Mouse (Mus musculus): Measurements from ENCODE around the gene Jarid2. TPM values are rescaled to one million over a fixed set of nuclear protein-coding genes. Genes with fewer than 3 reads are reported as not detected.
A peak's percentile ranks its signal among the peaks of the same experiment; 100 is the strongest.
"Not testable (repeated sequence)": the region's sequence is repeated elsewhere in the genome, so short reads cannot be mapped to it uniquely, and the experiment has no call there.

The Jarid2 gene
- polyA plus RNA-seq, 1 experiment from 2014 or later: 84.6 TPM

DNA sequence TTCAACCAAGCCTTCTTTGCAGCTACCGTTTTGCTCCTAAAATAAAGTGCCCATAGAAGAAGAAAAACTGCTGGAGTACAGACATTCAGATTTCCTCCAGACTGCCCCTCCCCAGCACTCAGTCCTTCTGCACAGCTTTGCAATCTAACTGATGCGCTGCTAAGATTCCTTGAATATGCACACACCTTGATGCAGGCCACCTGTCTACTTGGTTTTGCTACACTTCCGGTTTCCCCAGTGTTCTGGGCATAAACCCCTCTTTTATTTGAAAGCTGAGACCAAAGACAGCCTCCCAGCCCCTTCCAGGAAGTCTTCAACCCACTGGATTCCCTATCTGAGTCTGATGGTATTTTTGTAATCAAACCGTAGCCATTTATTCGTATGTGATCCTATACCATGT, 18.2 kb upstream of the Jarid2 start:
- no peaks in the 10 kb centered on the region for H3K36me3 ChIP-seq
- no peak for ATAC-seq (ENCODE audit: low FRiP score)
- H3K4me1 ChIP-seq: peaks cover 7% of the 10 kb centered on the region; the same call in 1 of the 2 replicates
- no peak overlapping the region for H3K27ac ChIP-seq
- no peak overlapping the region for H3K4me2 ChIP-seq (replicated peaks)
- WGBS: 71% methylated on average over 5 of the region's 5 CpGs
- H3K9me3 ChIP-seq (replicated peaks): no peaks in the 10 kb centered on the region
- H3K4me3 ChIP-seq: no peak overlapping the region
- no peaks in the 10 kb centered on the region for H3K27me3 ChIP-seq
- no peak overlapping the region for H3K9ac ChIP-seq

DNA sequence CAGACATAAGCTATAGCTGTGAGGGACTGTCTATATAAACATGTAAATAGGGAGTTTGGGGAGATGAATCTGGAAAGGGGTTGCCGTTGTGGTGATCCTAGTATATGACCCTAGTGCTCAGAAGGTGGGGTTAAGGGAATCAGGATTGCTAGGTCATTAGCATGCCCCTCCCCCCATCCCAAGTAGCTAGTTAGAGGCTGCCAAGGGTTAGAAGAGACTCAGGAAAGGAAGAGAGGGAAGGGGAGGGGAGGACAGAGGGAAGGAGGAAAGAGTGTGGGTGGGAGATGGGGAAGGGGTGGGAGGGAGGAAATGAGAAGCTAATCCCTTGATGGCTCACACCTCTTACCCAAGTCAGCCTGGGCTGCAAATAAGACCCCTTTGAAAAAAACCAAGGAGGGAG, 17.4 kb upstream of the Jarid2 start:
- no peaks in the 10 kb centered on the region for H3K27me3 ChIP-seq
- H3K9me3 ChIP-seq (replicated peaks): no peaks in the 10 kb centered on the region
- H3K27ac ChIP-seq: no peak overlapping the region
- WGBS: 52% methylated on average over 1 of the region's 1 CpGs
- no peaks in the 10 kb centered on the region for H3K36me3 ChIP-seq
- H3K9ac ChIP-seq: no peak overlapping the region
- no peak for ATAC-seq (ENCODE audit: low FRiP score)
- no peak overlapping the region for H3K4me2 ChIP-seq (replicated peaks)
- no peak overlapping the region for H3K4me3 ChIP-seq
- peaks cover 4% of the 10 kb centered on the region; the same call in 1 of the 2 replicates for H3K4me1 ChIP-seq

DNA sequence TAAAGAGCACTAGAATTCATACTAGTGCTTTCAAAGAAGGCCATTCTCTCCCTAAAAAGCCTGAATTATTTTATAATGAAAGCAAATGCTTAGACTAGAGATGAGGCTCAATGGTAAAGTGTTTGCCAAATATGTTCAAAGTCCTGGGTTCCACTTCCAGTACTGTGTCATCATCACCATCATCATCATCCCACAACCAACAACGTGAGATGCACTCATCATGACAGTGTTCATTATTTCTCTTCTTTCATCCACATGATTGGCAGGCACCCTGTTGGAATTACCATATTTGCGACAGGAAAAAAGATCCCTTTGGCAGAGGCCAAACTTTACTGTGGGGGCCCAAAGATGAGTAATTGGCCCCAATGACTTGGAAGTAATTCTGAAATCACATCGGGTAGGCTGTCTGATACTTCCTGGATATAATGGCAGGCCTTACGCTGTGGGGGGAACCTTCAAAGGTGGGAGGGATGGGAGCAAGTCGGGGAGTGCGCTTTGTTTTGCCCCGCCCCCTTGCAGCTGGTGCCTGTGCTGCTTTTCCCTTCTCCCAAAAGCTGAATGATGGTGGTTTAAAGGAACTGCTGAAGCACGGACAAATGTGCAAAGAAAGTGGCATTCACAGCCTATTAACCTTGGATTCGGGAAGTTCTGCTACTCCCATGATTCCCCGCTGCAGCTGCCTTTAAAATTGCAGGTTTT, 13.9 kb upstream of the Jarid2 start:
- Histone ChIP-seq H3K4me2 (replicated peaks) (no peak overlapping the region; the same call in 1 of the 2 replicates), H3K27ac (no peak overlapping the region), H3K27me3 (no peaks in the 10 kb centered on the region), H3K4me3 (no peak overlapping the region), H3K36me3 (no peaks in the 10 kb centered on the region), H3K4me1 (no peaks in the 10 kb centered on the region), H3K9ac (no peak overlapping the region), H3K9me3 (replicated peaks) (no peaks in the 10 kb centered on the region)
- WGBS: 21% methylated on average over 10 of the region's 10 CpGs
- peak; percentile 60; the same call in 1 of the 2 replicates for ATAC-seq (ENCODE audit: low FRiP score)

DNA sequence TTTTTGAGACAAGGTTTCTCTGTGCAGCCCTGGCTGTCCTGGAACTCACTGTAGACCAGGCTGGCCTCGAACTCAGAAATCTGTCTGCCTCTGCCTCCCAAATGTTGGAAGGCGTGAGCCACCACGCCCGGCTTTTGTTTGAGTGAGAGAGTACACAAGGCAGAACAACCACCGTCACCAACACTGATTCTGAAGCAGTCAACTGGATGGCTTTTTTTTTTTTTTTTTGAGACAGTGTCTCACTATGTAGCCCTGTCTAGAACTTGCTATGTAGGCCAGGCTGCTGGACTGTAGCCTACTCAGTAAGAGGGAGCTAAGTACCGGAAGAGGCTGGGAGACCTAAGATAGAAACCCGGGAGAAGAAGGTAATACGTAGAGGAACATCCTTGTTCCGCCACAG, 11.4 kb upstream of the Jarid2 start:
- H3K9me3 ChIP-seq (replicated peaks): no peaks in the 10 kb centered on the region
- WGBS: 91% methylated on average over 9 of the region's 9 CpGs
- no peak for ATAC-seq (ENCODE audit: low FRiP score)
- no peaks in the 10 kb centered on the region for H3K27me3 ChIP-seq
- no peak overlapping the region for H3K9ac ChIP-seq
- no peak overlapping the region for H3K4me2 ChIP-seq (replicated peaks)
- H3K4me3 ChIP-seq: no peak overlapping the region
- H3K27ac ChIP-seq: no peak overlapping the region
- H3K4me1 ChIP-seq: no peaks in the 10 kb centered on the region
- no peaks in the 10 kb centered on the region for H3K36me3 ChIP-seq

DNA sequence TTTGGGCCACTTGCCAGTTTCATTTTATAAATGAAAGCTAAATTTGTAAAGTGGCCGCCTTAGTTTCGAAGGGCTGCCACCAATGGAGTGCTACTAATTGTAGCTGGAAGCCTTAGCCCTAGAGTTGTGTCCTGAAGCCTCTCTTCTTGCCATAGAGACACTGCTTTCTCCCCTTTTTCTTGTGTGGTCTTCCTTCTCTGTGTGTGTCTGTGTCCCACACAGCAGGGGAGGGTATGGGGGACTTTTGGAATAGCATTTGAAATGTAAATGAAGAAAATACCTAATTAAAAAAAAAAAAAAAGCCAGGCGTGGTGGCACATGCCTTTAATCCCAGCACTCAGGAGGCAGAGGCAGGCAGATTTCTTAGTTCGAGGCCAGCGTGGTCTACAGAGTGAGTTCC, 10.8 kb upstream of the Jarid2 start:
- WGBS: 89% methylated on average over 5 of the region's 5 CpGs
- not testable (repeated sequence) for H3K27me3 ChIP-seq; H3K4me2 ChIP-seq (replicated peaks); ATAC-seq (ENCODE audit: low FRiP score); H3K9ac ChIP-seq; H3K9me3 ChIP-seq (replicated peaks); H3K4me3 ChIP-seq; H3K4me1 ChIP-seq; H3K27ac ChIP-seq; H3K36me3 ChIP-seq

DNA sequence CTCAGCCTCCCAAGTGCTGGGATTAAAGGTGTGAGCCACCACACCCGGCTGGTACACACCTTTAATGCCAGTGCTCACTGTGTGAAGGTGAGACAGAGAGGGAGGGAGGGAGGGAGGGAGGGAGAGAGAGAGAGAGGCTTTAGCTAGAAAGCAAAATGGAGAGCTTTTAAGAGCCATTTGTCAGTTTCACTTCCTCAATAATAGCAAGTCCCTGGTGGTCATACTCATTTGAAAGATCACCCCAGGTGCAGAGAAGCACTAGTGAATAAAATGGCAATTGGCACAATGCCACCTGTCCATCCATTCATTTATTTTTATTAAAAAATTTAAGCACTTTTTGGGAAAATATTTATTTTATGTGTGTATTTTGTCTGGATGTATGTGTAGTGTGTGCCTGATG, 9.2 kb upstream of the Jarid2 start:
- no peak for ATAC-seq (ENCODE audit: low FRiP score)
- Histone ChIP-seq H3K9ac (no peak overlapping the region), H3K27me3 (no peaks in the 10 kb centered on the region), H3K4me2 (replicated peaks) (no peak overlapping the region), H3K4me1 (no peaks in the 10 kb centered on the region), H3K9me3 (replicated peaks) (no peaks in the 10 kb centered on the region), H3K36me3 (no peaks in the 10 kb centered on the region), H3K27ac (no peak overlapping the region), H3K4me3 (no peak overlapping the region)
- WGBS: 79% methylated on average over 1 of the region's 1 CpGs

DNA sequence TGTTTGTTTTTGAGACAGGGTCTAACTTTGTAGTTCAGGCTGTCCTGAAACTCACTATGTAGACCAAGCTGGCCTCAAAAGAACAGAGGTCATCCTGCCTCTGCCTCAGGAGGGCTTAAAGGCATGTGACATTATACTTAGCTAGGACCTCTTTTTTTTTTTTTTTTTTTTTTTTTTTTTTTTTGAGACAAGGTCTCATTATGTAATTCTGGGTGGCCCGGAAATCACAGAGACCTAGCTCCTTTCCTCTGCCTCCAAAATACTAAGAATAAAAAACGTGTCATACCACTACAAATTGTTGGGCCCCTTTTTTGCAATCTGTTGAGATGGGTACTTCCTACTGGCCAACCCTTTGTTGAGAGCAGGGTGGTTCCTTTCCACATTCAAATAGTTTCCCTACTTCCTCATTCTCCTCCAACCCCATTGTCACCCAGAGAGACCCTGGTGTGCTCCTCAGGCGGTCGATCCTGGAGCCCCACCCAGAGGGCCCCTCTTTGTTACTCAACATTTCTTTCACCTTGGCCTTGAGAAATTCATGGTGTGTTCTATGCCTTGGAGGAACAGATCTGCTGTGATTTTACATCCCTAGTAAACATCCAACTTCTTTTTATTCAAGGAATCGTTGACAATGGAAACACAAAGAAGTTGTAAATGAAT, 7.3 kb upstream of the Jarid2 start:
- no peaks in the 10 kb centered on the region for H3K9me3 ChIP-seq (replicated peaks)
- no peaks in the 10 kb centered on the region for H3K27me3 ChIP-seq
- no peak overlapping the region for H3K4me2 ChIP-seq (replicated peaks)
- no peak overlapping the region for H3K4me3 ChIP-seq
- WGBS: 69% methylated on average over 5 of the region's 5 CpGs
- no peak for ATAC-seq (ENCODE audit: low FRiP score)
- H3K4me1 ChIP-seq: no peaks in the 10 kb centered on the region
- H3K27ac ChIP-seq: no peak overlapping the region
- H3K9ac ChIP-seq: no peak overlapping the region
- H3K36me3 ChIP-seq: no peaks in the 10 kb centered on the region

DNA sequence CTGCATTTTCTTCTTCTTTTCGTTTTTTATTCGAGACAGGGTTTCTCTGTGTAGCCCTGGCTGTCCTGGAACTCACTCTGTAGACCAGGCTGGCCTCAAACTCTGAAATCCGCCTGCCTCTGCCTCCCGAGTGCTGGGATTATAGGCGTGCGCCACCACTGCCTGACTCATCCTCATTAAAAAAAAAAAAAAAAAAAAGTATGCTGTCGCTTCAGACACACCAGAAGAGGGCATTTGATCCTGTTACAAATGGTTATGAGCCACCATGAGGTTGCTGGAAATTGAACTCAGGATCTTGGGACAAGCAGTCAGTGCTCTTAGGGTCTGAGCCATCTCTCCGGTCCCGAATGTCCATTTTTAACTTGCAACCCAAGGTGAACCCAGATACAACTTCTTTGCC, 5.8 kb upstream of the Jarid2 start:
- H3K4me2 ChIP-seq (replicated peaks); ATAC-seq (ENCODE audit: low FRiP score); H3K36me3 ChIP-seq; H3K9me3 ChIP-seq (replicated peaks); H3K9ac ChIP-seq; H3K4me3 ChIP-seq; H3K27me3 ChIP-seq; H3K27ac ChIP-seq; H3K4me1 ChIP-seq: not testable (repeated sequence)
- WGBS: 83% methylated on average over 9 of the region's 9 CpGs

DNA sequence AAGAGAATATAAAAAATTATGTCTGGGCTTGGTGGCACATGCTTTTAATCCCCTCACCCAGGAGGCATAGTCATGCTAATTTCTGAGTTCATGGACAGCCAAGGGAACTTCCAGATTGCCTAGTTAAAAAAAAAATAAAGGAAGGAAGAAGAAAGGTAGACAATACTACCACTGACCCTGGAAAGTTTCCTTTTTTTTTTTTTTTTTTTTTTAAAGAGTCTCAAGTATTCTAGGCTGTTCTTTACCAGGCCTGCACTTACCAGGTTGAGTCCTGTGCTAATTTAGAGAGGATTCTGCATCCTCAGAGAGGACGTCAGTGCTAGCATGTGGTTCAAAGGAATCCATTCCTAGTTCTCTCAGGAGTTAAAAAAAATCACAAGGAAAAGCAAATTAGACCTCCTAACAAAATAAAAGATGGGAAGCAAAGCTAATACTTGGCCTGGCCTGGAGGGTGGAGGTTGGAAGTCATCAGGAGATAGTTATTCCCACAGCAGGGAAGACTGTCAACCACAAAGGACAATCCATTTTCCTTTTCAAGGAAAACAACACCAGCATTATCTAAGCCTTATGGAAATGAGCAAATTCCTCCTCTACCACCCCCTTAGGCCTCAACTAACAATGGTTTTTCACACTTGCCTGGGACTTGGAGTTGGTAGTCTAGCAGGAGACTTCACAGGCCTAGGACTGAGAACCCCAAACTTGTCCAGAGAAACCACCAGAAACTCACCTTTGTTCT, 961 bp upstream of the Jarid2 start:
- Histone ChIP-seq H3K9me3 (replicated peaks) (no peaks in the 10 kb centered on the region), H3K4me2 (replicated peaks) (no peak overlapping the region), H3K36me3 (no peaks in the 10 kb centered on the region), H3K27me3 (no peaks in the 10 kb centered on the region), H3K27ac (no peak overlapping the region), H3K9ac (no peak overlapping the region), H3K4me1 (peaks cover 13% of the 10 kb centered on the region), H3K4me3 (no peak overlapping the region)
- WGBS: 14% methylated on average over 1 of the region's 1 CpGs
- ATAC-seq (ENCODE audit: low FRiP score): no peak

DNA sequence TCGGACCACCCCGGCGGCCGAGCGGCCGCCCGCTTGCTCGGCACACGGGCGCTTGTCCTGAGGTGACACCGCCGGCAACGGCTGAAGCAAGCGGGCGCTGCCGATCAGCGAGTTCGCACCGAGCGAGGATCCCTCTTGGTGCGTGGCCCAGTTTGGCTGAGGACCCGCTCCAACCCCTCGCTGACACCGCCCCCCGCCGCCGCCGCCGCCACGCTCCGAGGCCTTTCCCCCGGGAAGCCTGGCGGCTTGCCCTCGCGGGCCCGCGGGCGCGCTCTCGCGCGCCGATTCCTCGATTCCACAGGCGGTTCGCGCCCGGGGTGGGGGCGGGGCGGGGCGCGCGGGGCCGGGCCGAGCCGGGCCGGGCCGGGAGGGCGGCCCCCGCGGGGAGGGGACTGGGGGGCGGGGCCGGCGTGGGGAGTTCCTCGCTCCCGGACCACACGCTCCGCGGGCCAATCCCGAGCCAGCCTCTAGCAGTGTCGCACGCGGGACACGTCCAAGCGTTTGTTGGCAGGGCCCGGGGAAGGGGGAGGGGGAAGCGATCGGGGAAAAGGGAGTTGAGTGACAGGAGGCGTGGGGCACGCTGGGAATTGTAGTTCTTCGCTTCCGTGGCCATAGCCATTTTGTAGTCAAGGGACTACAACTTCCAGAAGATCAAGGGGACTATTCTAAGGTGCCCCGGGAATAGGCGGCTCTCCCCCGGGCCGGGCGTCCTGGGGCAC, 1.0 kb downstream of the Jarid2 start:
- Histone ChIP-seq H3K36me3 (no peaks in the 10 kb centered on the region), H3K27me3 (no peaks in the 10 kb centered on the region), H3K4me1 (peaks cover 23% of the 10 kb centered on the region), H3K9me3 (replicated peaks) (no peaks in the 10 kb centered on the region), H3K27ac (peak overlapping the region; percentile 94), H3K9ac (peak overlapping the region; percentile 86), H3K4me3 (peak overlapping the region; percentile 74), H3K4me2 (replicated peaks) (peak overlapping the region; percentile 93)
- under 1% methylated on average over 72 of the region's 87 CpGs for WGBS
- ATAC-seq (ENCODE audit: low FRiP score): peak; percentile 97

DNA sequence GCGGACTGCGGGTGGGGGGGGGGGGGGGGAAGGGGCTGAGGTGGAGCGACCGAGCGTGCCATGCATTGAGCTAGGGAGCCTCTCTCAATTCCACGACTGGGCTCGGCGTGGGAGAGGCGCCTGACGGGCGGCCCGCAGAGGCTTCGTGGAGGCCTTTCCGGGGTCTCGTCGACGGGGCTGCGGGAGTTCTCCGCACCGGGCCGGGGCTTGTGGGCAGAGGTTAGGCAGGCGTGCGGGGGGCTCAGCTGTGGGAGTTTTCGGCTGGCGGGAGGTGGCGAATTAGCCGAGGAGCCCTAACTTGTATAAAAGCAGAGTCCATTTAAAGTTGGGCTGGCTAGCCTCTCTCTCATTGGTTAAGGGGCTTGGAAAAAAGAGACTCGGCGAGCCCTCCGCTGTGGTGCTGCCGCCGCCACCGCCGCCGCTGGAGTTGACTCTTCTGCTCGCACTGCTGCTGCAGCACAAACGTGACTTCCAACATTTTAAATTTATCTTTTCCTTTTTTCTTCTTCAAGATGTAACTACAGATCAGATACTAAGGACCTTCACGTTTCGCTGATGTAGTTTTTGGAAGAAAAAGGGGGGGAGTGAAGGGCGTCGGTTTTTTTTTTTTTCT, 1.8 kb downstream of the Jarid2 start:
- H3K27me3 ChIP-seq: no peaks in the 10 kb centered on the region
- H3K36me3 ChIP-seq: no peaks in the 10 kb centered on the region
- peak overlapping the region; percentile 77 for H3K9ac ChIP-seq
- ATAC-seq (ENCODE audit: low FRiP score): peak; percentile 84
- H3K4me2 ChIP-seq (replicated peaks): peak overlapping the region; percentile 93
- no peaks in the 10 kb centered on the region for H3K9me3 ChIP-seq (replicated peaks)
- H3K4me3 ChIP-seq: peak overlapping the region; percentile 74
- H3K27ac ChIP-seq: peak overlapping the region; percentile 94
- H3K4me1 ChIP-seq: peaks cover 23% of the 10 kb centered on the region
- WGBS: under 1% methylated on average over 39 of the region's 41 CpGs

All from hindbrain, embryonic 12.5 days (tissue).